Mouse (Mus musculus) thymus, postnatal 4 days (tissue): ENCODE measurements at regions not wholly inside any gene's neighbourhood (a gene's known extent, or its start where the extent isn't known, plus 50 kb on each side); places are given as distances from the start of the nearest gene placed in this dataset.

ENCODE experiments used
- DNase-seq: peaks from one replicate; pipeline ENCODE4 v3.0.0; 2021

DNA sequence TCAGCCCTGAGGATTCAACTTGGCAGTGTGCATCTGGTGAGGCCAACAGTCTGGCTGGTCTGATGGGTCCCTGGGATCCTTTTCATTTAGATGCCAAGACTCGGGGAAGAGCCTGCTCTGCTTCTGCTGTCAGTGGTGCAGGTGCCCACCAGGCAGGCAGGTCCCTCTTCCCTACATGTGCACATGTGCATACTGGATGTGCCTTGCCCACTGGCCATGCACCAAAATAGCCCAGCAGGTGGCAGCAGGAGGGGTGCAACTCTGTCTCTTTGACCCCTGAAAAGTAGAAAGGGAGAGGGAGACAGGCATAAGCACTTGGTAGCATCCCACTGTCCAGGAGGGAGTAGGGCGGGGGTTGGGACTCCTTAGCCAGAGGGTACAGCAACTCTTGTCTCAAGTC is 116.2 kb upstream of the Bank1 start:
- DNase-seq, result peak; percentile 58

- DNase-seq, result no peak
These were observed 114.2 kb upstream of the Bank1 start for GRCm38 (mm10) chr3:136439907-136440645.

DNA sequence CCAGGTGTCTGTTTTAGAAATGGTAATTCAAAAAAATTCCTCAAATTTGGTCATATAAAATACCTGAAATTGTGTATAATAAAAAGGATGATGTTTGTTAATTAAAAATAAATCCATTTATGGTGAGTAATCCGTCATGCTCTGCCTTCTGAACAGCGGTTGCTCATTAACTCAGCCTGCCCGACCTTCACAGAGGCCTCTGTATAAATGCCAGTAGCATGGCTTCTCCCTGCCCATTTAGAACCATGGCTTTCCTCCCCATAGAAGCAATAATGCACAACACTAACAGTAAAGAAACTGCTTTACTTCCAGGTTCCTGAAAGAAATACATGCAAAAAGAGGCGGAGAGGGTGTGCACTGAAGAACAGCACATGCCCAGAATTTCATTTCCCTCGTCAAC is 113.5 kb upstream of the Bank1 start:
- DNase-seq, result no peak

DNA sequence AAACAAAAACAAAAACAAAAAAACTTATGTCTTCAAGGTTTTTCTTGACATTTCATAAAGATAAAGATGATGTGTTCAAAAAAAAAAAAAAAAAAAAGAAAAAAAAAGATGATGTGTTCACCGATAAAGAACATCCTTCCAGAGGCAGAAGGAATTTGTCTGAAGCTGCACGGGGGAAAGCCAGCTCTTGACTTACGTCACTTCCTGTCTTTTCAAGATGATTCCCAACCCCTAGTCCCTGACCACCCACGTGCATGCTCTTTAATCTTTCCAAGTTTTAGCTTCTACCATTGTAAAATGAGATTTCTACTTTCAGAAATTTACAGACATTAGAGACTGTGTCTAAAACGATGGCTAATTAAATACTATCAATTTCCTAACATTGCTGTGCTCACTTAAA is 108.5 kb upstream of the Bank1 start:
- DNase-seq, result no peak

GRCm38 (mm10) chr3:136432072-136432471 is 106.2 kb upstream of the Bank1 start:
- DNase-seq, result no peak

- no peak for DNase-seq
These were observed 101.6 kb upstream of the Bank1 start for GRCm38 (mm10) chr3:136427427-136427826.

DNA sequence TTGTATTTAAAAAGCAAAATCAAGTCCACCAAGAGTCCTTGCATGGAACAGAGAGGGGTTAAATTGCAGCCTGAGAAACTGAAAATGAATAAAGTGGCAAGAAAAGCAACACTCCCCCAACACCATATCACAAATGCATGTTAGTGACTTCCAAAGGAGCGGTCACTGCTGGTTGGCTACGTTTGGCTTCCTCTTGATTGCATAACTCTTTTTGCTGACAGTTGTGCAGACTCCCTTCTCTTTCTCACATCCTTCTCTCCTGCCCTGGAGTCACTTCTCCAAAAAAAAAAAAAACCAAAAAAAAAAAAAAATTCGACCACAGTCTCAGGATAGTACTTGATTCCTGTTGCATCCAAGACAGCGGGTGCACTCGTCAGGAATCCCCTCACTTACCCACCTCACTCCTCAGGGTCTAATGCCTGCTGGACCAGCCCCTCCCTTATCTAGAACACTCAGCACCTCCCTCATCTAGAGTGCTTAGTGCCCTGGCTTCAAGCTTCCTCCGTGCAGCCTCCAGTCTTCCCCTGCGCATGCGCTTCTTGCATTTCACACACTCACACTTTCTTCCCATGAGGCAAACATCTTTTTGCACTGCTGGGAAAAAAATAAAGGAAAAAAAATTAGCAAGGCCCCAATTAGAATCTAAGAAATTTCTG is 100.8 kb upstream of the Bank1 start:
- no peak for DNase-seq

DNA sequence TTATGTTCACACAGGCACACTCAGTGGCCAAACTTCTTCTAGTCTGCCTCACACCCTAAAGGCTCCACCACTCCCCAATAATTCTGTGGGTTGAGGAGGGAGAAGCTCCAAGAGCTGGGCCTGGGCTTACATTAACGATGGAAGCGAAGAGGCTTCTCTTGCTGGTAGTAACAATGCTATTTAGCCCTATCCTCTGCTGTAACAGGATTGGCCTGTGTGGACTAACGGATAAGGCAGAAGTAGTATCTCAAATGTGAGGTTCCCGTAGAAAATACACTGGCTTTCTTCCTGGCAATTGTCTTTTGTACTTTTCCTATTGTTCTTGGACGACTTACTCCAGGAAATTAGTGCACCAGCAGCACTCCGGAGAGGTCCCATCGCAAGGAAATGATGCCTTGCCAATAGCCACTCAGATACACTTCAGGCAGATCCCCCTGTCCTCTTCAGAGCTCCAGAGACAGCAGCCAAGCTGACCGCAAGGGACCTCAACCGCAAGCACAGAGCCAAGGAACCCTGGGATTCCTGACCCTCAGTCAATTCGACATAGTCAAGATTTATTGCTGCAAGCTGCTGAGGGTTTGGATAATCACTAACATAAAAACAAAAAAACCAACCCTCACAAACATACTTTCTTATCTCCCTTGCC is 96.2 kb upstream of the Bank1 start:
- DNase-seq, result no peak

DNA sequence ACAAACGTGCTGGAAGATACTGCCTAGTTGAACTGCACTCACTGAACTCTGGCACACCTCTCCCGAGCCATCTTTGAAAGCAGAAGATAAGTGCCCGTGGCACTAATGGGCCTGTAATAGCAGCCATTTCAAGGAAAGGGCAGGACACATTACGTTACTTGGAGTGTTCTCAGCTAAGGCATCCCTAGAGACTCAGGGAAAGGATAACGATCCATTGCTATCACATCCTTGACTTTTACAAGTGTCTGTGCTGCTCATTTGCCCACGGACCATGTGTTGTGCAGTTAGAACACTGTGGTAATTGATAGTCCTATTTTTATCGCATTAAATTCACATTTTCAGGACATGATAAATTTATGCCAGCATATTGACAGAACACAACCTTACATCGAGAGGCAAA is 79.7 kb upstream of the Bank1 start:
- DNase-seq, result no peak

- no peak for DNase-seq
These were observed 57.4 kb upstream of the Bank1 start for GRCm38 (mm10) chr3:136383282-136383681.

GRCm38 (mm10) chr3:136380644-136381043 is 54.8 kb upstream of the Bank1 start:
- DNase-seq, result no peak

DNA sequence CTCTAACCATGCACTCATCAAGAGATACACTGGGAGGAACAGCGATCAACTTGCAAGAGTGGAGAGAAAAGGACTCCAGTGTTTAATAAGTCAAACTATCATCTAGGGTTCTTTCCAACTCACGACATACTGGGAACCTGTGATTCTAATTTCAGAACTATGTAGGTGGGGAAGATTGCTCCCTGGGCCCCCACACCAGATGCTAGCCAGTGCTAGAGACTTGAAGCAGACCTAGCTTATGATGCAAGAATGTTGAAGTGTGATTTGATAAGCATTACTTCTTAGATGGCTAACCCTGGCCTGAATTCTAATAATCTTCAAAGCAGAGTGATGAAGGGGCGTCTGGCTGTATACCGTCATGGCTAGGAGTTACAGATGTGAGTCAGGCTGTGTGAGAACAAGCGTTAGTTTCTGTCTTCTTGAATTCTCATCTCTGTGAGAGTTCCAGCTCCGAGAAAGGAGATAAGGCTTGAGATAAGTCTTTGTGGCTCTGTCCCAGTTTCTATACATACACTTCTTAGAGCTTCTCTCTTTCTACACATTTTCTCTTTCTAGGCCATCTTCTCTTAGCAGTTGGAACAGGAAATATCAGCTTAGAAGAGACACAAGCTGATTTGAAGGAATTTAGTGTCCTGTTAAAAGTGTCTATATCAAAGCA is 54.0 kb upstream of the Bank1 start:
- no peak for DNase-seq

GRCm38 (mm10) chr3:136376893-136377292 is 51.0 kb upstream of the Bank1 start:
- DNase-seq, result peak; percentile 40
